Comparison of ENCODE assay signal across 25 mouse cellular contexts in the genomic region with DNA sequence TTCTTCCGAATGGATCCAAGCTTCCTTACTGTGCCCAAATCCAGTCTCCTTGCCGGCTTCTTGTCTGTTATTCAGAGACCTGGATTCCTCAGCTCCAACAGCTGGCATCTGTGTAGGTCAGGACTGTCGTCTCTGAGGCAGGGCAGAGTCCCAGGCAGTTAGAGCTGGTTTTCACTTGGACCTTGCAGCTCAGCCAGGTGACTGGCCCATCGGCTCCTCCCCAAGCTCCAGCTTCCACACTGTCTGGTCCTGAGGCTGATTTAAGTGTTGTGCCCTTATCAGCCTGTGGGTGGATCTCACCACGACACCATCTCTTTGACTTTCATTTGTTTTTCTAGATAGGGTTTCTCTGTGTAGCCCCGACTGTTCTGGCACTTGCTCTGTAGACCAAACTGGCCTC.
DNase-seq lines count a peak whose midpoint lies in the region; ATAC-seq and TF ChIP-seq lines count a peak whose summit lies in the region.
"Had no signal": no experiment of that assay in that cellular context is flagged by ENCODE, and none has a peak within 500 bp of the region (broad histone marks: within the 10 kb centered on the region; RNA-seq: fewer than 3 reads in every experiment).

No protein-coding gene starts in this region.

- peak; percentile 61; the same call in 1 of the 2 replicates for ATAC-seq in hindbrain, postnatal 0 days
- no peak for ATAC-seq in hindbrain, embryonic 12.5 days (ENCODE audit: low FRiP score)
- peak; percentile 29; the same call in 1 of the 2 replicates for ATAC-seq in kidney, embryonic 14.5 days (ENCODE audit: low FRiP score, low TSS enrichment)
- ATAC-seq: forebrain, embryonic 13.5 days; intestine, postnatal 0 days had no signal

- no peak overlapping the region for H3K27ac ChIP-seq in hindbrain, postnatal 0 days
- no peak overlapping the region for H3K27ac ChIP-seq in hindbrain, embryonic 12.5 days
- H3K27ac ChIP-seq in kidney, embryonic 14.5 days (ENCODE audit: low read depth, low read length), result no peak overlapping the region
- no peak overlapping the region for H3K27ac ChIP-seq in thymus, adult 2 months (ENCODE audit: control insufficient read depth, insufficient read depth, low read length)
- H3K27ac ChIP-seq: forebrain, embryonic 13.5 days; hindbrain, embryonic 10.5 days; left cerebral cortex, adult 2 months; limb, embryonic 15.5 days; liver, embryonic 14.5 days; lung, embryonic 15.5 days; stomach, embryonic 15.5 days had no signal

- WGBS in hindbrain, postnatal 0 days, result 55% methylated on average over 6 of the region's 6 CpGs
- 54% methylated on average over 6 of the region's 6 CpGs for WGBS in hindbrain, embryonic 12.5 days
- 44% methylated on average over 6 of the region's 6 CpGs for WGBS in kidney, embryonic 14.5 days
- WGBS in thymus, adult 2 months, result 83% methylated on average over 6 of the region's 6 CpGs

- H3K4me2 ChIP-seq in hindbrain, postnatal 0 days (ENCODE audit: low read depth, low read length), result no peak overlapping the region
- no peak overlapping the region for H3K4me2 ChIP-seq in hindbrain, embryonic 12.5 days (replicated peaks)
- no peak overlapping the region for H3K4me2 ChIP-seq in kidney, embryonic 14.5 days (replicated peaks; ENCODE audit: low read depth, low read length)
- H3K4me2 ChIP-seq: forebrain, embryonic 13.5 days; heart, embryonic 12.5 days; limb, embryonic 15.5 days; lung, embryonic 15.5 days; stomach, embryonic 15.5 days had no signal

- no peak for TF ChIP-seq CTCF in hindbrain, postnatal 0 days (IDR thresholded peaks at IDR 0.05; ENCODE audit: low read depth)
- TF ChIP-seq CTCF in thymus, adult 2 months (IDR thresholded peaks at IDR 0.05; ENCODE audit: borderline replicate concordance, control insufficient read depth, extremely low read depth, insufficient read depth, low read length, poor library complexity), result no peak

- no peak for TF ChIP-seq POLR2A in thymus, adult 2 months (IDR thresholded peaks at IDR 0.05; ENCODE audit: control insufficient read depth, extremely low read depth, insufficient read depth, low read length, poor library complexity)

- H3K9me3 ChIP-seq in hindbrain, postnatal 0 days (ENCODE audit: low read length), result no peaks in the 10 kb centered on the region
- H3K9me3 ChIP-seq in hindbrain, embryonic 12.5 days (replicated peaks), result no peaks in the 10 kb centered on the region
- H3K9me3 ChIP-seq in kidney, embryonic 14.5 days (ENCODE audit: control insufficient read depth, low read length), result no peaks in the 10 kb centered on the region
- H3K9me3 ChIP-seq: forebrain, embryonic 13.5 days; heart, embryonic 12.5 days; hindbrain, embryonic 10.5 days; limb, embryonic 15.5 days; lung, embryonic 15.5 days; stomach, embryonic 15.5 days had no signal

- H3K36me3 ChIP-seq in hindbrain, postnatal 0 days (ENCODE audit: insufficient read depth, low read length), result no peaks in the 10 kb centered on the region
- H3K36me3 ChIP-seq in hindbrain, embryonic 12.5 days, result no peaks in the 10 kb centered on the region
- no peaks in the 10 kb centered on the region for H3K36me3 ChIP-seq in kidney, embryonic 14.5 days (ENCODE audit: control insufficient read depth, insufficient read depth, low read length)
- H3K36me3 ChIP-seq in thymus, adult 2 months (ENCODE audit: control insufficient read depth, insufficient read depth, low read length), result no peaks in the 10 kb centered on the region
- H3K36me3 ChIP-seq: heart, embryonic 12.5 days; hindbrain, embryonic 10.5 days; limb, embryonic 15.5 days; lung, embryonic 15.5 days; stomach, embryonic 15.5 days had no signal

- no peak overlapping the region for H3K4me3 ChIP-seq in hindbrain, postnatal 0 days (ENCODE audit: low read length)
- H3K4me3 ChIP-seq in hindbrain, embryonic 12.5 days, result no peak overlapping the region
- H3K4me3 ChIP-seq in kidney, embryonic 14.5 days (ENCODE audit: low read length), result no peak overlapping the region
- H3K4me3 ChIP-seq in thymus, adult 2 months (ENCODE audit: control insufficient read depth, insufficient read depth, low read length), result no peak overlapping the region
- H3K4me3 ChIP-seq: forebrain, embryonic 13.5 days; heart, embryonic 12.5 days; hindbrain, embryonic 10.5 days; left cerebral cortex, adult 2 months; limb, embryonic 15.5 days; lung, embryonic 15.5 days; megakaryocyte, embryonic 14.5 days; stomach, embryonic 15.5 days had no signal

- H3K9ac ChIP-seq in hindbrain, postnatal 0 days (replicated peaks; ENCODE audit: low read length), result no peak overlapping the region
- H3K9ac ChIP-seq in hindbrain, embryonic 12.5 days, result no peak overlapping the region
- H3K9ac ChIP-seq in kidney, embryonic 14.5 days (ENCODE audit: low read depth, low read length), result no peak overlapping the region
- H3K9ac ChIP-seq: forebrain, embryonic 13.5 days; heart, embryonic 12.5 days; limb, embryonic 15.5 days; liver, embryonic 14.5 days; lung, embryonic 15.5 days; stomach, embryonic 15.5 days had no signal

- H3K4me1 ChIP-seq in hindbrain, postnatal 0 days (ENCODE audit: insufficient read depth, low read length), result no peaks in the 10 kb centered on the region; the same call in 1 of the 2 replicates
- peaks cover 10% of the 10 kb centered on the region; the same call in 1 of the 2 replicates for H3K4me1 ChIP-seq in hindbrain, embryonic 12.5 days
- no peaks in the 10 kb centered on the region for H3K4me1 ChIP-seq in kidney, embryonic 14.5 days (ENCODE audit: control insufficient read depth, insufficient read depth, low read length)
- peaks cover 4% of the 10 kb centered on the region; the same call in 1 of the 2 replicates for H3K4me1 ChIP-seq in thymus, adult 2 months (replicated peaks; ENCODE audit: control insufficient read depth, insufficient read depth, low read length)
- H3K4me1 ChIP-seq: limb, embryonic 15.5 days; lung, embryonic 15.5 days; stomach, embryonic 15.5 days had no signal

- no peaks in the 10 kb centered on the region for H3K27me3 ChIP-seq in hindbrain, postnatal 0 days (ENCODE audit: insufficient read depth, low read length)
- no peaks in the 10 kb centered on the region for H3K27me3 ChIP-seq in hindbrain, embryonic 12.5 days
- H3K27me3 ChIP-seq in kidney, embryonic 14.5 days (ENCODE audit: control insufficient read depth, insufficient read depth, low read length), result no peaks in the 10 kb centered on the region
- H3K27me3 ChIP-seq in thymus, adult 2 months (ENCODE audit: control insufficient read depth, insufficient read depth, low read length), result no peaks in the 10 kb centered on the region
- H3K27me3 ChIP-seq: limb, embryonic 15.5 days; lung, embryonic 15.5 days; stomach, embryonic 15.5 days had no signal

- peak; percentile 7 for DNase-seq in hindbrain, postnatal 0 days (ENCODE audit: low spot score)
- DNase-seq in ZHBTc4 (ENCODE audit: low read depth, low spot score), result peak; percentile 48
- DNase-seq in kidney, postnatal 25 days, result peak; percentile 17 to 63
- DNase-seq in layer of hippocampus, adult 9-10 months (ENCODE audit: low spot score), result no peak
- no peak for DNase-seq in thymus, adult 2 months
- DNase-seq in right cerebral cortex, adult 2 months (ENCODE audit: low spot score in 2 of 2), result no peak
- DNase-seq: adrenal gland, postnatal 25 days; cerebellum, adult 8-10 months; gastrocnemius, postnatal 10 days; heart, postnatal 10 days; lung, postnatal 36 days; right cerebral cortex, postnatal 4 days; thymus, adult 18-20 months had no signal

Comparison
In these comparisons a context has a peak if more than half of its experiments do, and no peak if none do; other contexts are left out.
1. DNase-seq: peak in hindbrain, postnatal 0 days (single experiment), ZHBTc4 (single experiment) and kidney, postnatal 25 days (2 of 2); none in layer of hippocampus, adult 9-10 months (single experiment), thymus, adult 2 months (single experiment) and right cerebral cortex, adult 2 months (0 of 2).